Mouse (Mus musculus) midbrain, embryonic 14.5 days (tissue): ENCODE data around the gene Btg2. TPM values are rescaled to one million over a fixed set of nuclear protein-coding genes. Genes with fewer than 3 reads are reported as not detected.
A peak's percentile ranks its signal among the peaks of the same experiment; 100 is the strongest.

Experiments used
- ATAC-seq: fragments of 200-750 bp; cut with Nextera tagmentation; 2 replicates; pipeline ENCODE4 v1.8.0; 2017; ENCODE audit warnings: moderate number of reproducible peaks, moderate library complexity; ENCODE audit not compliant: low FRiP score, low TSS enrichment
- DNase-seq: peaks from one replicate; pipeline ENCODE4 v3.0.0-alpha.2; 2015
- H3K27ac ChIP-seq: fragments of 300-500 bp; sonication (generic); replicated peaks from 2 replicates; pipeline ENCODE4 v1.5.1; 2014; ENCODE audit warnings: mild to moderate bottlenecking, low read depth, low read length, moderate library complexity
- H3K27me3 ChIP-seq: fragments of 300-500 bp; sonication (generic); 2 replicates; pipeline ENCODE4 v1.6.1; 2014; ENCODE audit warnings: low read length, control low read depth, mixed read lengths; ENCODE audit not compliant: control insufficient read depth, insufficient read depth
- H3K36me3 ChIP-seq: fragments of 300-500 bp; sonication (generic); 2 replicates; pipeline ENCODE4 v1.6.1; 2014; ENCODE audit warnings: low read length, control low read depth; ENCODE audit not compliant: control insufficient read depth, insufficient read depth
- H3K4me1 ChIP-seq: fragments of 300-500 bp; sonication (generic); 2 replicates; pipeline ENCODE4 v1.6.1; 2014; ENCODE audit warnings: mild to moderate bottlenecking, antibody characterized with exemption, low read length, control low read depth; ENCODE audit not compliant: control insufficient read depth, insufficient read depth
- H3K4me2 ChIP-seq: fragments of 300-500 bp; sonication (generic); 2 replicates; pipeline ENCODE4 v1.6.1; 2014; ENCODE audit warnings: mild to moderate bottlenecking, low read length, moderate library complexity
- H3K4me3 ChIP-seq: fragments of 300-500 bp; sonication (generic); replicated peaks from 2 replicates; pipeline ENCODE4 v1.5.1; 2014; ENCODE audit warnings: low read depth, low read length
- H3K9ac ChIP-seq: fragments of 300-500 bp; sonication (generic); replicated peaks from 2 replicates; pipeline ENCODE4 v1.6.1; 2014; ENCODE audit warnings: mild to moderate bottlenecking, low read length, moderate library complexity
- H3K9me3 ChIP-seq: fragments of 300-500 bp; sonication (generic); 2 replicates; pipeline ENCODE4 v1.6.1; 2016; ENCODE audit warnings: low read length, control low read depth, mixed read lengths; ENCODE audit not compliant: control insufficient read depth
- WGBS: fragments of 180-500 bp; shearing (Covaris S2); extraction: QIAGEN DNeasy Blood & Tissue Kit; methylation state at CpG from one replicate; pipeline ENCODE4 v1.1.7; 2014; 5-methylcytosine and 5-hydroxymethylcytosine counted together
- polyA plus RNA-seq: library from polyadenylated mRNA; unstranded; fragments of >200 nt; fragmentation: Nextera tagmentation; extraction: Ambion mirVana; gene quantifications from 2 replicates; pipeline ENCODE4 v1.2.1, GENCODE M21; 2014

Btg2 gene
- polyA plus RNA-seq, 1 experiment from 2014 or later = 61.1 TPM

GRCm38 (mm10) chr1:134095033-134095612 is 16.2 kb upstream of the Btg2 start:
- Histone ChIP-seq H3K9me3 (no peaks in the 10 kb centered on the region; the same call in 1 of the 2 replicates), H3K36me3 (no peaks in the 10 kb centered on the region), H3K9ac (no peak overlapping the region), H3K4me2 (no peak overlapping the region), H3K4me1 (peaks cover 63% of the 10 kb centered on the region), H3K4me3 (no peak overlapping the region), H3K27me3 (no peaks in the 10 kb centered on the region), H3K27ac (peak overlapping the region; percentile 83)
- ATAC-seq (no peak), DNase-seq (no peak)
- WGBS = 65% methylated on average over 7 of the region's 7 CpGs

- peaks cover 55% of the 10 kb centered on the region for H3K4me1 ChIP-seq
- no peak for DNase-seq
- no peaks in the 10 kb centered on the region for H3K27me3 ChIP-seq
- ATAC-seq = no peak
- H3K9ac ChIP-seq = peak overlapping the region; percentile 59; the same call in 1 of the 2 replicates
- H3K27ac ChIP-seq = peak overlapping the region; percentile 80
- no peaks in the 10 kb centered on the region; the same call in 1 of the 2 replicates for H3K9me3 ChIP-seq
- H3K36me3 ChIP-seq = no peaks in the 10 kb centered on the region
- peak overlapping the region; percentile 45; the same call in 1 of the 2 replicates for H3K4me3 ChIP-seq
- WGBS = 60% methylated on average over 13 of the region's 13 CpGs
- peak overlapping the region; percentile 76 for H3K4me2 ChIP-seq
These were observed 15.0 kb upstream of the Btg2 start for GRCm38 (mm10) chr1:134093771-134094526.

- DNase-seq (peak; percentile 90), ATAC-seq (peak; percentile 79)
- Histone ChIP-seq H3K4me1 (peaks cover 46% of the 10 kb centered on the region), H3K27ac (peak overlapping the region; percentile 80), H3K9me3 (no peaks in the 10 kb centered on the region; the same call in 1 of the 2 replicates), H3K9ac (peak overlapping the region; percentile 59), H3K36me3 (no peaks in the 10 kb centered on the region), H3K4me3 (peak overlapping the region; percentile 45), H3K4me2 (peak overlapping the region; percentile 76), H3K27me3 (no peaks in the 10 kb centered on the region)
- 3% methylated on average over 43 of the region's 43 CpGs for WGBS
These were observed 14.2 kb upstream of the Btg2 start for GRCm38 (mm10) chr1:134092852-134093770.

- WGBS = 33% methylated on average over 6 of the region's 6 CpGs
These were observed 13.4 kb upstream of the Btg2 start for GRCm38 (mm10) chr1:134092368-134092767.

GRCm38 (mm10) chr1:134091851-134092250 is 12.9 kb upstream of the Btg2 start:
- DNase-seq (no peak), ATAC-seq (no peak)
- H3K9ac ChIP-seq = no peak overlapping the region
- no peak overlapping the region for H3K4me3 ChIP-seq
- no peaks in the 10 kb centered on the region for H3K36me3 ChIP-seq
- H3K4me2 ChIP-seq = no peak overlapping the region
- WGBS = 85% methylated on average over 3 of the region's 3 CpGs
- H3K4me1 ChIP-seq = peaks cover 43% of the 10 kb centered on the region
- no peaks in the 10 kb centered on the region for H3K27me3 ChIP-seq
- no peaks in the 10 kb centered on the region; the same call in 1 of the 2 replicates for H3K9me3 ChIP-seq
- no peak overlapping the region for H3K27ac ChIP-seq

More at GRCm38 (mm10) chr1:134092368-134092767, 13.4 kb upstream of the Btg2 start:
- Histone ChIP-seq H3K4me2 (peak overlapping the region; percentile 76), H3K9me3 (no peaks in the 10 kb centered on the region; the same call in 1 of the 2 replicates), H3K4me3 (peak overlapping the region; percentile 45), H3K36me3 (no peaks in the 10 kb centered on the region), H3K9ac (peak overlapping the region; percentile 59), H3K27ac (peak overlapping the region; percentile 80), H3K27me3 (no peaks in the 10 kb centered on the region), H3K4me1 (peaks cover 40% of the 10 kb centered on the region)
- DNase-seq (no peak), ATAC-seq (no peak)

- DNase-seq (no peak), ATAC-seq (no peak)
- Histone ChIP-seq H3K27me3 (no peaks in the 10 kb centered on the region), H3K9me3 (no peaks in the 10 kb centered on the region; the same call in 1 of the 2 replicates), H3K4me2 (no peak overlapping the region), H3K9ac (no peak overlapping the region), H3K36me3 (no peaks in the 10 kb centered on the region), H3K27ac (no peak overlapping the region), H3K4me3 (no peak overlapping the region), H3K4me1 (peaks cover 29% of the 10 kb centered on the region)
- WGBS = 90% methylated on average over 7 of the region's 7 CpGs
These were observed 10.2 kb upstream of the Btg2 start for GRCm38 (mm10) chr1:134089074-134089473.

- Histone ChIP-seq H3K9ac (peak overlapping the region; percentile 16; the same call in 1 of the 2 replicates), H3K9me3 (no peaks in the 10 kb centered on the region; the same call in 1 of the 2 replicates), H3K27ac (0 out of 2 replicates have a peak overlapping the region, but pooled peaks have one; percentile 2), H3K4me1 (peaks cover 19% of the 10 kb centered on the region), H3K4me2 (peak overlapping the region; percentile 8), H3K27me3 (no peaks in the 10 kb centered on the region), H3K4me3 (no peak overlapping the region), H3K36me3 (no peaks in the 10 kb centered on the region)
- DNase-seq (no peak), ATAC-seq (no peak)
- WGBS = 41% methylated on average over 16 of the region's 16 CpGs
These were observed 8.0 kb upstream of the Btg2 start for GRCm38 (mm10) chr1:134086811-134087398.

GRCm38 (mm10) chr1:134086017-134086416 is 7.1 kb upstream of the Btg2 start:
- no peaks in the 10 kb centered on the region for H3K36me3 ChIP-seq
- H3K27me3 ChIP-seq = no peaks in the 10 kb centered on the region
- no peak for ATAC-seq
- WGBS = 12% methylated on average over 3 of the region's 3 CpGs
- no peak overlapping the region for H3K4me2 ChIP-seq
- no peak overlapping the region for H3K4me3 ChIP-seq
- H3K9me3 ChIP-seq = no peaks in the 10 kb centered on the region
- peaks cover 19% of the 10 kb centered on the region for H3K4me1 ChIP-seq
- H3K27ac ChIP-seq = 0 out of 2 replicates have a peak overlapping the region, but pooled peaks have one; percentile 13
- no peak overlapping the region for H3K9ac ChIP-seq
- DNase-seq = no peak
